Mouse (Mus musculus) myocyte (in vitro differentiated cells): ENCODE results near the gene Ppp1r13b. TPM values are rescaled to one million over a fixed set of nuclear protein-coding genes. Genes with fewer than 3 reads are reported as not detected.

Source experiments
- H3K27me3 ChIP-seq: one replicate; pipeline ENCODE4 v1.6.1; 2011; ENCODE audit not compliant: control insufficient read depth, insufficient read depth, insufficient read length
- H3K36me3 ChIP-seq: one replicate; pipeline ENCODE4 v1.6.1; 2011; ENCODE audit not compliant: control insufficient read depth, insufficient read depth
- H3K4me2 ChIP-seq: one replicate; pipeline ENCODE4 v1.6.1; 2011; ENCODE audit warnings: low read depth, control low read depth
- H3K4me3 ChIP-seq: one replicate; pipeline ENCODE4 v1.5.1; 2011; ENCODE audit warnings: mild to moderate bottlenecking, control low read depth, moderate library complexity
- H3K79me2 ChIP-seq: one replicate; pipeline ENCODE4 v1.6.1; 2011; ENCODE audit not compliant: control insufficient read depth, insufficient read depth
- H3ac ChIP-seq: one replicate; pipeline ENCODE4 v1.6.1; 2011; ENCODE audit not compliant: control insufficient read depth, insufficient read length
- CEBPB ChIP-seq: IDR thresholded peaks from 2 replicates; pipeline ENCODE4 v1.6.1; 2011; ENCODE audit warnings: mild to moderate bottlenecking, moderate library complexity; ENCODE audit not compliant: poor library complexity, insufficient read depth, severe bottlenecking
- E2F4 ChIP-seq: IDR thresholded peaks from one replicate; pipeline ENCODE4 v1.6.1; 2011; ENCODE audit warnings: mild to moderate bottlenecking, control low read depth, moderate library complexity; ENCODE audit not compliant: insufficient read depth
- MAX ChIP-seq: IDR thresholded peaks from one replicate; pipeline ENCODE4 v1.6.1; 2011; ENCODE audit warnings: low read depth, mild to moderate bottlenecking, control low read depth
- MYOD1 ChIP-seq, 3 experiments: IDR thresholded peaks; one replicate each; pipeline ENCODE4 v1.6.1; 2011; ENCODE audit warnings: control low read depth in 2 of 3, low read depth in 2 of 3, mild to moderate bottlenecking in 2 of 3, moderate library complexity in 1 of 3; ENCODE audit not compliant: insufficient read length in 2 of 3, control insufficient read depth in 1 of 3
- MYOG ChIP-seq, 3 experiments: IDR thresholded peaks; one replicate each; pipeline ENCODE4 v1.6.1; 2011; ENCODE audit warnings: control low read depth in 2 of 3, low read depth in 2 of 3, mild to moderate bottlenecking in 2 of 3; ENCODE audit not compliant: insufficient read length in 2 of 3, control insufficient read depth in 1 of 3, insufficient read depth in 1 of 3
- POLR2A ChIP-seq: IDR thresholded peaks from one replicate; pipeline ENCODE4 v1.6.1; 2011; ENCODE audit warnings: low read depth, mild to moderate bottlenecking, control low read depth, moderate library complexity; ENCODE audit not compliant: insufficient read length
- POLR2AphosphoS2 ChIP-seq: IDR thresholded peaks from one replicate; pipeline ENCODE4 v1.6.1; 2011; ENCODE audit warnings: low read depth, control low read depth; ENCODE audit not compliant: insufficient read length
- REST ChIP-seq: IDR thresholded peaks from one replicate; pipeline ENCODE4 v1.6.1; 2011; ENCODE audit warnings: mild to moderate bottlenecking, control low read depth, moderate library complexity; ENCODE audit not compliant: insufficient read depth, insufficient read length
- SRF ChIP-seq: IDR thresholded peaks from one replicate; pipeline ENCODE4 v1.6.1; 2011; ENCODE audit warnings: low read depth; ENCODE audit not compliant: control insufficient read depth, insufficient read length
- TCF12 ChIP-seq: IDR thresholded peaks from one replicate; pipeline ENCODE4 v1.6.1; 2011; ENCODE audit warnings: mild to moderate bottlenecking, control low read depth; ENCODE audit not compliant: poor library complexity, insufficient read depth, severe bottlenecking
- TCF3 ChIP-seq: IDR thresholded peaks from one replicate; pipeline ENCODE4 v1.6.1; 2011; ENCODE audit warnings: low read depth, control low read depth; ENCODE audit not compliant: insufficient read length
- USF1 ChIP-seq: IDR thresholded peaks from one replicate; pipeline ENCODE4 v1.6.1; 2011; ENCODE audit warnings: low read depth, mild to moderate bottlenecking, control low read depth, moderate library complexity
- polyA plus RNA-seq: library from polyadenylated mRNA; unstranded; fragments of >200 nt; fragmentation: generic; extraction: Trizol; gene quantifications from one replicate; pipeline ENCODE4 v1.2.1, GENCODE M21; 2012; ENCODE audit warnings: missing spikeins

Ppp1r13b gene
- polyA plus RNA-seq, 1 experiment: 7.4 TPM

GRCm38 (mm10) chr12:111798493-111798892, 109.4 kb downstream of the Ppp1r13b start:
- Histone ChIP-seq H3ac (no peak overlapping the region), H3K36me3 (peaks cover 11% of the 10 kb centered on the region), H3K4me2 (no peak overlapping the region), H3K4me3 (no peak overlapping the region), H3K79me2 (no peaks in the 10 kb centered on the region), H3K27me3 (no peaks in the 10 kb centered on the region)
- no peak for TF ChIP-seq CEBPB
- TF ChIP-seq MYOG (IDR thresholded peaks at IDR 0.05; ENCODE audit: control insufficient read depth in 1 of 3, insufficient read depth in 1 of 3, insufficient read length in 2 of 3, low read depth in 2 of 3): peak in 1 of 3 experiments; percentile 64
- TF ChIP-seq USF1: no peak
- TF ChIP-seq E2F4: no peak
- TF ChIP-seq SRF: no peak
- TF ChIP-seq REST: no peak
- TF ChIP-seq TCF3: no peak
- TF ChIP-seq MYOD1 (IDR thresholded peaks at IDR 0.05; ENCODE audit: control insufficient read depth in 1 of 3, insufficient read length in 2 of 3, low read depth in 2 of 3): peak in 2 of 3 experiments; percentile 11 to 45
- TF ChIP-seq MAX: no peak
- no peak for TF ChIP-seq POLR2AphosphoS2
- TF ChIP-seq POLR2A: no peak
- TF ChIP-seq TCF12: no peak

- Histone ChIP-seq H3K4me2 (no peak overlapping the region), H3K4me3 (no peak overlapping the region), H3K27me3 (no peaks in the 10 kb centered on the region), H3ac (no peak overlapping the region), H3K36me3 (peaks cover 11% of the 10 kb centered on the region), H3K79me2 (no peaks in the 10 kb centered on the region)
- TF ChIP-seq MYOD1 (IDR thresholded peaks at IDR 0.05; ENCODE audit: control insufficient read depth in 1 of 3, insufficient read length in 2 of 3, low read depth in 2 of 3) (no peak), REST (no peak)
Measured at GRCm38 (mm10) chr12:111797251-111797650, 110.7 kb downstream of the Ppp1r13b start.

- Histone ChIP-seq H3K36me3 (peaks cover 11% of the 10 kb centered on the region), H3K27me3 (no peaks in the 10 kb centered on the region), H3ac (no peak overlapping the region), H3K79me2 (no peaks in the 10 kb centered on the region), H3K4me2 (no peak overlapping the region), H3K4me3 (no peak overlapping the region)
- no peak for TF ChIP-seq TCF3
- TF ChIP-seq E2F4: no peak
- no peak for TF ChIP-seq REST
- TF ChIP-seq USF1: no peak
- TF ChIP-seq POLR2AphosphoS2: peak; percentile 47
- no peak for TF ChIP-seq CEBPB
- TF ChIP-seq MYOD1 (IDR thresholded peaks at IDR 0.05; ENCODE audit: control insufficient read depth in 1 of 3, insufficient read length in 2 of 3, low read depth in 2 of 3): no peak
- no peak for TF ChIP-seq TCF12
Measured at GRCm38 (mm10) chr12:111795180-111795895, 112.6 kb downstream of the Ppp1r13b start.

GRCm38 (mm10) chr12:111794526-111795179, 113.3 kb downstream of the Ppp1r13b start:
- no peak overlapping the region for H3K4me2 ChIP-seq
- peaks cover 8% of the 10 kb centered on the region for H3K36me3 ChIP-seq
- no peaks in the 10 kb centered on the region for H3K79me2 ChIP-seq
- H3K4me3 ChIP-seq: no peak overlapping the region
- no peaks in the 10 kb centered on the region for H3K27me3 ChIP-seq
- H3ac ChIP-seq: no peak overlapping the region
- TF ChIP-seq MAX (no peak), POLR2AphosphoS2 (no peak), E2F4 (no peak), REST (no peak), TCF12 (no peak)

GRCm38 (mm10) chr12:111794102-111794501, 113.8 kb downstream of the Ppp1r13b start:
- H3ac ChIP-seq: no peak overlapping the region
- no peak for TF ChIP-seq REST
- peak; percentile 50 for TF ChIP-seq POLR2AphosphoS2
- no peak for TF ChIP-seq SRF
- TF ChIP-seq E2F4: no peak
- peak; percentile 12 for TF ChIP-seq POLR2A
- TF ChIP-seq TCF3: no peak
- no peak for TF ChIP-seq USF1
- no peak for TF ChIP-seq CEBPB
- TF ChIP-seq MYOD1 (IDR thresholded peaks at IDR 0.05; ENCODE audit: control insufficient read depth in 1 of 3, insufficient read length in 2 of 3, low read depth in 2 of 3): no peak
- TF ChIP-seq MYOG (IDR thresholded peaks at IDR 0.05; ENCODE audit: control insufficient read depth in 1 of 3, insufficient read depth in 1 of 3, insufficient read length in 2 of 3, low read depth in 2 of 3): no peak
- no peak for TF ChIP-seq TCF12
- no peak for TF ChIP-seq MAX
- H3K4me2 ChIP-seq: no peak overlapping the region
- no peaks in the 10 kb centered on the region for H3K79me2 ChIP-seq
- H3K4me3 ChIP-seq: no peak overlapping the region
- H3K36me3 ChIP-seq: peaks cover 8% of the 10 kb centered on the region
- H3K27me3 ChIP-seq: no peaks in the 10 kb centered on the region
